Mouse (Mus musculus) cortical plate, adult 2 months (tissue): ENCODE measurements around the gene Inha. TPM values are rescaled to one million over a fixed set of nuclear protein-coding genes. Genes with fewer than 3 reads are reported as not detected.
A peak's percentile ranks its signal among the peaks of the same experiment; 100 is the strongest.

Experiments used
- H3K27ac ChIP-seq: fragments of 200-500 bp; 2 replicates; pipeline ENCODE4 v1.5.1; 2012; ENCODE audit warnings: low read length, control low read depth, inconsistent platforms; ENCODE audit not compliant: insufficient read depth
- H3K4me1 ChIP-seq: fragments of 200-500 bp; 2 replicates; pipeline ENCODE4 v1.6.1; 2011; ENCODE audit warnings: low read length; ENCODE audit not compliant: control insufficient read depth, insufficient read depth
- H3K4me3 ChIP-seq: fragments of 200-500 bp; 2 replicates; pipeline ENCODE4 v1.5.1; 2011; ENCODE audit warnings: mild to moderate bottlenecking, low read length, control low read depth; ENCODE audit not compliant: insufficient read depth
- CTCF ChIP-seq: fragments of 200-500 bp; IDR thresholded peaks from 2 replicates; pipeline ENCODE4 v1.5.1; 2011; ENCODE audit warnings: mild to moderate bottlenecking, control low read depth, low read length; ENCODE audit not compliant: insufficient read depth; ENCODE audit errors: extremely low read depth
- POLR2A ChIP-seq: fragments of 200-500 bp; IDR thresholded peaks from 2 replicates; pipeline ENCODE4 v1.6.1; 2011; ENCODE audit warnings: mild to moderate bottlenecking, low read length, control low read depth; ENCODE audit not compliant: insufficient read depth; ENCODE audit errors: extremely low read depth
- polyA plus RNA-seq: library from polyadenylated mRNA; depleted of rRNA; stranded (reverse); fragments of >200 nt; gene quantifications from 2 replicates; pipeline ENCODE4 v1.2.3, GENCODE M21; 2012

Inha gene
- polyA plus RNA-seq, 1 experiment: 90.3 TPM

- Histone ChIP-seq H3K4me3 (no peak overlapping the region), H3K4me1 (no peaks in the 10 kb centered on the region), H3K27ac (no peak overlapping the region)
- TF ChIP-seq CTCF (no peak), POLR2A (no peak)
Observed at GRCm38 (mm10) chr1:75517984-75518383, 11.1 kb downstream of the Inha start.

DNA sequence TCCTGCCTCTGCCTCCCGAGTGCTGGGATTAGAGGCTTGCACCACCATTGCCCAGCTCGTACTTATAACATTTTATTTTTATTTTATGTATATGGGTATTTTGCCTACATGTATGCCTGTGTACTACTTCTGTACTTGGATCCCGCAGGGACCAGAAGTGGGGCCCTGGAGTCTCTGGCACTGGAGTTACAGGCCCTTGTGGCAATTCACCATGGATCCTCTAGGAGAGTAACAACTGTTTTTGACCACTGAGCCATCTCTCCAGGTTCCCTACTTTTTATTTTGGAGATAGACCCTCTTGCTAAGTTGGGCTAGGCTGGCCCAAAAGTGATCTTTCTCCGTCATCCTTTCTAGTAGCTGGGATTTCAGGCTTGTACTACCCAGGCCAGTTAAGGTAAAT, 11.6 kb downstream of the Inha start:
- no peak for TF ChIP-seq POLR2A
- TF ChIP-seq CTCF: no peak
- no peaks in the 10 kb centered on the region for H3K4me1 ChIP-seq
- H3K27ac ChIP-seq: no peak overlapping the region
- no peak overlapping the region for H3K4me3 ChIP-seq

DNA sequence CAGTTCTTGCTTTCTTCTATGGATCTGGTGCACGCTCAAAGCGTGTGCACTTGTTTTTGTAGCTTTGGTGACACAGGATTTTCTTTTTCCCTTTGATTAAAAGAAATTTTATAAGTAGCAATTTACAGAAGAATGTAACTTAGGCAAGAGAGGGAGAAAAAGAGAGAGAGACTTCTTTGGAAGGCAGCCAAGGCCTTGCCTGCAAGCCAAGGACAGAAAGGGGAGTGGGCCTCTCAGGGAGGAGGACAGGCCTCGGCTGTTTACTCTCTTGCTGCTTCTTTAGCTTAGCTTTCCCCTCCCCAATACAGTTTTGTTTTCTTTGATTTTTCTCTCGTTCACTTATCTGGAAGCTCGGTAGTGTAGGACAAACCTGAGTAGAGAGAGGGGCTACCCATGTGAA, 12.7 kb downstream of the Inha start:
- no peaks in the 10 kb centered on the region for H3K4me1 ChIP-seq
- H3K27ac ChIP-seq: no peak overlapping the region
- H3K4me3 ChIP-seq: no peak overlapping the region
- TF ChIP-seq CTCF: no peak
- TF ChIP-seq POLR2A: no peak

DNA sequence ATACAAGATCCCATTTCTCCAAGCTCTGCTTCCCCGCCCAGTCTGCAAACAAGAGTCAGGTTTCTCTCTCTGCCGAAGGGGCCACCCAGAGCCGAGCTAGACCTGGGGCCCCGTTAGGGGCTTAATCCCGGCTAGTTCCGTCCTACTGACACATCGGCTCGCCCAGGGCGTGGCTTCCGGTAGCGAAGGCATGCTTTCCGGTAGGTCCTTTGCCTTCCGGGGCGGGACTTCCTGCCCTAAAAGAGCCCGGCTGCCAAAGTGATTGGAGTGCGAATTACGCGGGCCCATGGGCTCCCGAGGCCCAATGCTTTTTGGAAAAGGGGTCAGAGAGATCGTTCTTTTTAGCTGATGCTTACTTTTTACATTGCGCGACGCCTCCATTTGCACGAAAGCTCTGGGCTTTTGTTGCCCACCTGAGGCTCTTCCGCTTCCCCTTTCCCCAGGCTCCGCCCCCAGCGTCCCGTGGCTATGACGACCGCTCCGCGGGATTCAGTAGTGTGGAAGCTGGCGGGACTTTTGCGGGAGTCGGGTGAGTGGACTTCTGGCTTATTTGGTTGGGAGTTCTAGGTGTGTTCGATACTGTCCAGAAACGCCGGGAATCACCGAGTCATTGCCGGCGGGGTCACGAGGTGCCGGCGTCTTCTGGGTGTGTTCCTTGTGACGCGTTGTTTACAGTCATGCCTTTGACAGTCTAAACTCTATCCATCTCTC, 14.6 kb downstream of the Inha start, which contains the start of gene Stk11ip:
Gene Stk11ip (plus strand): TSS at position 209 of the 711 bp plus-strand sequence.
- Histone ChIP-seq H3K27ac (peak within 1 kb of the TSS; percentile 38), H3K4me1 (no peaks in the 10 kb centered on the region), H3K4me3 (peak within 1 kb of the TSS; percentile 92)
- peak; percentile 86; the same call in 1 of the 2 replicates for TF ChIP-seq POLR2A
- TF ChIP-seq CTCF: no peak

- Histone ChIP-seq H3K27ac (no peak overlapping the region), H3K4me3 (no peak overlapping the region), H3K4me1 (no peaks in the 10 kb centered on the region)
- TF ChIP-seq CTCF (no peak), POLR2A (no peak)
Observed at GRCm38 (mm10) chr1:75524679-75525078, 17.8 kb downstream of the Inha start.

DNA sequence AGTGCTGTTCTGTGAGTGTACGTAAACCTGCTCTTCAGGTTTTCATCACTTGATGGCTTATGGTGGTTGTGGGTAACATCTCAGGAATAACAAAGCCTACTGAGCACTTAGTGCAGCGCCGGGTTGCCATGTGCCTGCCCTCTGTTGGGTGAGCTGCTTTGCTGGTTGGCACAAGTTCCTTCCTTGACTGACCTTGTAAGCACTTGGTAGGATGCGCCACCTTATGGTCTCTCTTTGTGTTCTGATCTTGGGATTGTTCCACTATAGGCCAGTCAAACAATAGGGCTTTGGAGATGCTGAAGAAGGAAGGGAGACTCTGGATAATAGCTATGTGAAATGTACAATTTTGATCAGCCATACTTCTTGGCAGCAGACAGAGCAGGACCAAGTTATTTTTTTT, 23.7 kb downstream of the Inha start:
- H3K4me3 ChIP-seq: no peak overlapping the region
- no peaks in the 10 kb centered on the region for H3K4me1 ChIP-seq
- no peak for TF ChIP-seq CTCF
- no peak for TF ChIP-seq POLR2A
- H3K27ac ChIP-seq: no peak overlapping the region

- TF ChIP-seq POLR2A: no peak
- no peak for TF ChIP-seq CTCF
- no peak overlapping the region for H3K4me3 ChIP-seq
Observed at GRCm38 (mm10) chr1:75532280-75533172, 25.6 kb downstream of the Inha start.

GRCm38 (mm10) chr1:75533325-75534252, 26.7 kb downstream of the Inha start:
- no peaks in the 10 kb centered on the region for H3K4me1 ChIP-seq
- no peak overlapping the region for H3K4me3 ChIP-seq
- TF ChIP-seq POLR2A: no peak
- no peak for TF ChIP-seq CTCF
- H3K27ac ChIP-seq: no peak overlapping the region

More at GRCm38 (mm10) chr1:75532280-75533172, 25.6 kb downstream of the Inha start:
- Histone ChIP-seq H3K27ac (no peak overlapping the region), H3K4me1 (no peaks in the 10 kb centered on the region)

DNA sequence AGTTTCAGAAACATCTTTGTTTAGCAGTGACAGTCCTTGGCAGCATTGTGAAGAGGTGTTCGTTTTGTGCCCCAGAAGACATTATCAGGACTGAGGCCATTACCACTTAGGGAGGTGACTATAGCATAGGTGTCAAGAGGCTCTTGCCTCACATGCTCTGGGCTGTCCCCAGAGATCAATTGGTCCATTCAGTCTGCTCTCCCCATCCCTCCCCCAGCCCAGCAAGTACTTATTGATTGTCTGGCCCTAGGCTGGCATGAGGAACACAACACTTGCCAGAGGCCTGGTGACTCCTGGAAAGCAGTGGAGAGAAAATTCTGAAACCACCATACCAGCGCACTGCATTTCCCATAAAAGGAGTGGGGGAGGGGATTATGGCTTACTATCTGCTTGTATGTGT, 30.7 kb downstream of the Inha start:
- Histone ChIP-seq H3K27ac (no peak overlapping the region), H3K4me3 (no peak overlapping the region), H3K4me1 (no peaks in the 10 kb centered on the region)
- no peak for TF ChIP-seq POLR2A
- no peak for TF ChIP-seq CTCF
